Mouse (Mus musculus): ENCODE data around the gene Aggf1. TPM values are rescaled to one million over a fixed set of nuclear protein-coding genes. Genes with fewer than 3 reads are reported as not detected.

Aggf1 gene
- total and polyA plus RNA-seq, 3 experiments: 31.0 to 52.6 (median 35.6) TPM

DNA sequence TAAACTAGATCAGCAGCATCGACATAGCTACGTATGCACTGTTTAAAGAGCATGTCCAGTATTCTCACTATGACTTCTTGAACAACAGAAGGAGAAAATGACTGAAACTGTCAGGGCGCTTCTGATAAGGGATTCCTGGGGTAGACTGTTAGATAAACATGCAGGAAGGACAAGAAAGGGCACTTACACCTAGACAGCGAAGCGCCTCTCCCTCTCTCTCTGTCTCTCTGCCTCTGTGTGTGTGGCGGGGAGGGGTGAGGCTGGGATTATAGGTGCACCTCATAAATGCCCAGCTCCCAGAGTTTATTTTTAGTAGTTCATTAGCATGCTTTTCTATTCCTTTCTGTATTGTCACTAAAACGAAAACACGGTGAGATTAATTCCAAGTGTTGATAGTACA, 8.8 kb downstream of the Aggf1 start:
- Histone ChIP-seq H3K9me3 (replicated peaks) (no peaks in the 10 kb centered on the region), H3K27me3 (ENCODE audit: insufficient read depth, low read length) (no peaks in the 10 kb centered on the region), H3K4me1 (ENCODE audit: insufficient read depth, low read depth, low read length) (no peaks in the 10 kb centered on the region; the same call in none of the 2 replicates), H3K36me3 (replicated peaks) (peaks cover 93% of the 10 kb centered on the region), H3K4me3 (ENCODE audit: low read depth, low read length) (no peak overlapping the region)
- DNase-seq (ENCODE audit: low spot score) (no peak), ATAC-seq (ENCODE audit: extremely low read depth, insufficient number of reproducible peaks, low FRiP score, poor library complexity, severe bottlenecking) (no peak)
- TF ChIP-seq CTCF (IDR thresholded peaks at IDR 0.05; ENCODE audit: low read depth, low read length): no peak
- no peak for TF ChIP-seq POLR2AphosphoS5 (IDR thresholded peaks at IDR 0.05; ENCODE audit: insufficient replicate concordance, low read depth, low read length)
- TF ChIP-seq GATA2 (IDR thresholded peaks at IDR 0.05; ENCODE audit: borderline replicate concordance, low read depth, low read length): no peak
- TF ChIP-seq TAL1 (conservative IDR thresholded peaks at IDR 0.05; ENCODE audit: low read depth, low read length): no peak
- no peak for TF ChIP-seq GATA1 (IDR thresholded peaks at IDR 0.05; ENCODE audit: borderline replicate concordance, low read length)

DNA sequence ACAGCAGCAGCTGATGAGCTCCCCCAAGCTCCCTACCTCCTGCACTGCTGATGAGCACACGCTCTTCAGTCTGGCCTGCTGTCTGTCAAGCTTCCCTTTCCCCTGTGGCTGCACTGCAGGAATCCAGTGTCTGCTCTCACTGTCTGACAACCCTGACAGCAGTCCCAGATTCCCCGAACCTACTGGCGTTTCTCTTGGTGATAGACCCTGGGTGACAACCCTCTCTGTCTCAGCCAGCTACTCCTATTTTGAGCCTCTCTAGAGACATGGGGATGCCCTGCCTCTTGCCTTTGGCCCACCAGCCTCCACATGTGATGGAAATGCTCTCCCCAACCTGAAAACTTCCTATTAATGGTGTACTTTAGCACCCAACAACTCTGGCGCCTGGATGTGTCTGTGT, 11.7 kb downstream of the Aggf1 start:
- TF ChIP-seq POLR2AphosphoS5 (IDR thresholded peaks at IDR 0.05; ENCODE audit: insufficient replicate concordance, low read depth, low read length) (no peak), TAL1 (conservative IDR thresholded peaks at IDR 0.05; ENCODE audit: low read depth, low read length) (no peak), GATA2 (IDR thresholded peaks at IDR 0.05; ENCODE audit: borderline replicate concordance, low read depth, low read length) (no peak), CTCF (IDR thresholded peaks at IDR 0.05; ENCODE audit: low read depth, low read length) (no peak), GATA1 (IDR thresholded peaks at IDR 0.05; ENCODE audit: borderline replicate concordance, low read length) (no peak)
- ATAC-seq (ENCODE audit: extremely low read depth, insufficient number of reproducible peaks, low FRiP score, poor library complexity, severe bottlenecking) (no peak), DNase-seq (ENCODE audit: low spot score) (no peak)
- Histone ChIP-seq H3K27me3 (ENCODE audit: insufficient read depth, low read length) (no peaks in the 10 kb centered on the region), H3K4me3 (ENCODE audit: low read depth, low read length) (no peak overlapping the region), H3K9me3 (replicated peaks) (no peaks in the 10 kb centered on the region), H3K4me1 (ENCODE audit: insufficient read depth, low read depth, low read length) (peaks cover 8% of the 10 kb centered on the region), H3K36me3 (replicated peaks) (peaks cover 93% of the 10 kb centered on the region)

DNA sequence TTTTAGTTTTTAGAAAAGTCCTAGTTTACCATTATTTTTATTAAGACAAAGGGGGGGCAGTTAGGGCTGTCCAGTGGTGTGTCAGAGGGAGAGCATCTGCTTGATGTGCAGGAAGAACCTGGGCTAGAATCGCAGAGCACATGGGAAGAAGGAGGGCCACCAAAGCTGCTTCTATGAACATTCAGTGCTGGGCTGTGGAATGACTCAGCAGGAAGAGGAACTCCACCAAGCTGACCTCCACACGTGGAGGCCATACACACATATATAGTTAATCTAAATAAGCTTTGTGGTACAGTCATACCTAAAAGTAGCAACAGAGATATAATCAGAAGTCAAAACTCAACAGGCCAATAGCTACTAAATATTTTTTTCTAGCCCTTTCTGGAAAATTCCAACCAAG, 16.9 kb downstream of the Aggf1 start:
- H3K36me3 ChIP-seq (replicated peaks): peaks cover 99% of the 10 kb centered on the region
- H3K4me3 ChIP-seq (ENCODE audit: low read depth, low read length): no peak overlapping the region
- no peaks in the 10 kb centered on the region for H3K27me3 ChIP-seq (ENCODE audit: insufficient read depth, low read length)
- peaks cover 13% of the 10 kb centered on the region for H3K4me1 ChIP-seq (ENCODE audit: insufficient read depth, low read depth, low read length)
- TF ChIP-seq GATA1 (IDR thresholded peaks at IDR 0.05; ENCODE audit: borderline replicate concordance, low read length) (no peak), TAL1 (conservative IDR thresholded peaks at IDR 0.05; ENCODE audit: low read depth, low read length) (no peak), GATA2 (IDR thresholded peaks at IDR 0.05; ENCODE audit: borderline replicate concordance, low read depth, low read length) (no peak), CTCF (IDR thresholded peaks at IDR 0.05; ENCODE audit: low read depth, low read length) (no peak), POLR2AphosphoS5 (IDR thresholded peaks at IDR 0.05; ENCODE audit: insufficient replicate concordance, low read depth, low read length) (no peak)
- H3K9me3 ChIP-seq (replicated peaks): no peaks in the 10 kb centered on the region
- no peak for DNase-seq (ENCODE audit: low spot score)
- ATAC-seq (ENCODE audit: extremely low read depth, insufficient number of reproducible peaks, low FRiP score, poor library complexity, severe bottlenecking): peak; percentile 28; the same call in 1 of the 2 replicates

DNA sequence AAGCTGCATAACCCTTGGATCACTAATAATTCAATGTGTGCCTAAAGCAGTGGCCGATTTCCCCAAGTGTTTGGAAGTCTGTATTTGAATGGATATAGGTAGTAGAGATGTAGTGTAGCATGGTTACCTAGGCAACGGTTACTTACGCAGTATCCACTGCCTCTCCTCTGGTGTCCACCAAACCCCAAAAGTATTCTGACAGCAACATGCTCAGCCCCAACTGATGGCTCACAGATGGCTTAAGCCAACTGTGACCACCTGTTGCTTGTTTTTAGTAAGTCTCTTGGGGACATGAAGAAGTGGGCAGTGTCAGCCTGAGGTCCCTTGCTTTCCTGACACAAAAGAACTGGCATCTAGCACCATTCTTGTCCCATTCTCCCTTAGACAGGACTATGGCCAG, 26.7 kb downstream of the Aggf1 start:
- Histone ChIP-seq H3K4me3 (ENCODE audit: low read depth, low read length) (no peak overlapping the region), H3K4me1 (ENCODE audit: insufficient read depth, low read depth, low read length) (peaks cover 5% of the 10 kb centered on the region), H3K36me3 (replicated peaks) (peaks cover 51% of the 10 kb centered on the region), H3K9me3 (replicated peaks) (no peaks in the 10 kb centered on the region), H3K27me3 (ENCODE audit: insufficient read depth, low read length) (peaks cover 9% of the 10 kb centered on the region)
- DNase-seq (ENCODE audit: low spot score): no peak
- no peak for ATAC-seq (ENCODE audit: extremely low read depth, insufficient number of reproducible peaks, low FRiP score, poor library complexity, severe bottlenecking)
- TF ChIP-seq CTCF (IDR thresholded peaks at IDR 0.05; ENCODE audit: low read depth, low read length) (no peak), TAL1 (conservative IDR thresholded peaks at IDR 0.05; ENCODE audit: low read depth, low read length) (no peak), GATA1 (IDR thresholded peaks at IDR 0.05; ENCODE audit: borderline replicate concordance, low read length) (no peak), GATA2 (IDR thresholded peaks at IDR 0.05; ENCODE audit: borderline replicate concordance, low read depth, low read length) (no peak), POLR2AphosphoS5 (IDR thresholded peaks at IDR 0.05; ENCODE audit: insufficient replicate concordance, low read depth, low read length) (no peak)

DNA sequence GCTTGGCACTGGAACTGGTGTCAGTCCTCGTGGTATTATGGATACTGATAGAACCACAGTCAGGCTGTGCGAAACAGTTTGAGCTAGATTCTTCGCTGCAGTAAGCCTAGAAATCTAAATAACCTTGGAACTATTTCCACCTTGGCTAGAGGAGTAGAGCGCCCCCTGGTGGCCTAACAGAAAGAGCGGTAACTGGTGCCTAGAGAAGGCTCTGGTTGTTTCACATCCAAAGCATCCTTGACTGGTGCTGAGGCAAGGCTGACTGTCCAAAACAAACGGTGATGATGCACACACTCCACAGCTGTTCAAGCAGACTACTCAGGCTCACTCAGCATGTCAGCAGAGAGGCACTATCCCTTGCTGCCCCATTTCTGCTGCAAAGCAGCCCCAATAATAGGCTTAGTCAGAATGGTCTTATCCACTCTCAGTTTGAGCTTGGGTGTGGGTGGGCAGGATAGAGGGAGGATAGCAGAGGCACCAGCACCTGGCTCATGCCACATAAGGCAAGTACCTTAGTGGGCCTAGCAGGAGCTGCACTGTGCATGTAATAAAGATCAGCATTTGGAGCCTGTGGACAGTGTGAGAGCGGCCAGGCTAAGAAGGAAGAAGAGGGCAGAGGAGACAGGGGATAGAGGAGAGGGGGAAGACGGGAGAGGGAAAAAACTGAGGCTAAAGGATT, 28.0 kb downstream of the Aggf1 start:
- peaks cover 15% of the 10 kb centered on the region for H3K27me3 ChIP-seq (ENCODE audit: insufficient read depth, low read length)
- ATAC-seq (ENCODE audit: extremely low read depth, insufficient number of reproducible peaks, low FRiP score, poor library complexity, severe bottlenecking) (no peak; the same call in 1 of the 2 replicates), DNase-seq (ENCODE audit: low spot score) (peak; percentile 37)
- H3K36me3 ChIP-seq (replicated peaks): peaks cover 40% of the 10 kb centered on the region
- peaks cover 6% of the 10 kb centered on the region for H3K4me1 ChIP-seq (ENCODE audit: insufficient read depth, low read depth, low read length)
- no peak overlapping the region for H3K4me3 ChIP-seq (ENCODE audit: low read depth, low read length)
- H3K9me3 ChIP-seq (replicated peaks): no peaks in the 10 kb centered on the region
- TF ChIP-seq CTCF (IDR thresholded peaks at IDR 0.05; ENCODE audit: low read depth, low read length) (peak; percentile 84), TAL1 (conservative IDR thresholded peaks at IDR 0.05; ENCODE audit: low read depth, low read length) (no peak)

DNA sequence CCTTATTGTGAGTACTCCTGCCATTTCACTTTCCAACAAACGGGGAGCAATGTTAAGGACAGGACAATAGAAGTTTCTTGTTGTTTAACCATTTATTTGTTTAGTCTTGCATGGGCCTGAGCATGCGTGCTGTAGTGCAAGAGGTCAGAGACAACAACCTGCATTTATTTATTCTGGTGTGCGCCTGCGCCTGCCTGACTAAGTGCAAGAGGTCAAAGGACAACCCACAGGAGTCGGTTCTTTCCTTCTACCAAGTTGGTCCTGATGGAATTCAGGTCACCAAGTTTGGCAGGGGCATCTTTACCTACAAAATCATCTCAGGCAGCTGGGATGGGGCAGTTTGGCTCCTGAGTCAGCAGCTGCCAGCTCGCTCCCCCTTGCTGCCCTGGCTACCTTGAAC, 29.3 kb downstream of the Aggf1 start:
- Histone ChIP-seq H3K4me1 (ENCODE audit: insufficient read depth, low read depth, low read length) (peaks cover 6% of the 10 kb centered on the region), H3K36me3 (replicated peaks) (peaks cover 27% of the 10 kb centered on the region), H3K9me3 (replicated peaks) (no peaks in the 10 kb centered on the region), H3K27me3 (ENCODE audit: insufficient read depth, low read length) (peaks cover 24% of the 10 kb centered on the region), H3K4me3 (ENCODE audit: low read depth, low read length) (no peak overlapping the region)
- TF ChIP-seq TAL1 (conservative IDR thresholded peaks at IDR 0.05; ENCODE audit: low read depth, low read length) (no peak), POLR2AphosphoS5 (IDR thresholded peaks at IDR 0.05; ENCODE audit: insufficient replicate concordance, low read depth, low read length) (no peak), GATA2 (IDR thresholded peaks at IDR 0.05; ENCODE audit: borderline replicate concordance, low read depth, low read length) (no peak), CTCF (IDR thresholded peaks at IDR 0.05; ENCODE audit: low read depth, low read length) (no peak), GATA1 (IDR thresholded peaks at IDR 0.05; ENCODE audit: borderline replicate concordance, low read length) (no peak)
- DNase-seq (ENCODE audit: low spot score) (no peak), ATAC-seq (ENCODE audit: extremely low read depth, insufficient number of reproducible peaks, low FRiP score, poor library complexity, severe bottlenecking) (no peak)

All from G1E (cell line).